Mouse (Mus musculus): Measurements from ENCODE around the gene Elmod1.

Gene Elmod1

DNA sequence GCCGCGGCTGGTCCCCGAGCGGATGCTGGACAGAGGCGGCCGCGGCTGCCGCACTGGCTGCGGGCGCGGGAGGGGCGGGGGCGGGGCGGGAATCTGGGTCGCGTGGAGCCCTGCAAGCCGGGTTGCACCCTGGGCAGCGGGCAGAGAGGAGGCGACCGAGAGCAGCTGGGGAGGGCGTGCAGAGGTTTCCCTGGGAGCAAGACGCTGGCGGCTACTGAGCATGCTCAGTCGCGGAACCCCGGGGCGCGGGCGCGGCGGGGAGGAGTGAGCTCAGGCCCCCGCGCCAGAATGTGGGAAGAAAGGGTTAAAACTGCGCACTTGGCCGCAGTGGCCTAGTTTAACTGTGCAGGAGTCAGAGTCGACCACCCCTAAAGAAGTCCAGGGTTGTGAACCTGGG, at the start of gene Elmod1:
Elmod1 (minus strand) TSS at position 180 of the 397 bp plus-strand sequence.
- in situ Hi-C loops (cut with MboI, MseI) = loop anchor here (25.0 kb wide), 1 partner anchor 687 kb away; the partner anchor contains the start of gene Acsbg1

- in situ Hi-C loops (cut with MboI, MseI) = no loop called here
Observed at GRCm38 (mm10) chr9:54022795-54023194, 47.7 kb upstream of the Elmod1 start.

GRCm38 (mm10) chr9:53994528-53994927, 19.4 kb upstream of the Elmod1 start:
- in situ Hi-C loops (cut with MboI, MseI) = loop anchor here (5.0 to 25.0 kb wide), 2 partner anchors 343 to 668 kb away; partner anchors contain the start of gene Acsbg1

- in situ Hi-C loops (cut with MboI, MseI) = loop anchor here (5.0 to 25.0 kb wide), 2 partner anchors 345 to 670 kb away; partner anchors contain the start of gene Acsbg1
Observed at GRCm38 (mm10) chr9:53992567-53992966, 17.5 kb upstream of the Elmod1 start.

DNA sequence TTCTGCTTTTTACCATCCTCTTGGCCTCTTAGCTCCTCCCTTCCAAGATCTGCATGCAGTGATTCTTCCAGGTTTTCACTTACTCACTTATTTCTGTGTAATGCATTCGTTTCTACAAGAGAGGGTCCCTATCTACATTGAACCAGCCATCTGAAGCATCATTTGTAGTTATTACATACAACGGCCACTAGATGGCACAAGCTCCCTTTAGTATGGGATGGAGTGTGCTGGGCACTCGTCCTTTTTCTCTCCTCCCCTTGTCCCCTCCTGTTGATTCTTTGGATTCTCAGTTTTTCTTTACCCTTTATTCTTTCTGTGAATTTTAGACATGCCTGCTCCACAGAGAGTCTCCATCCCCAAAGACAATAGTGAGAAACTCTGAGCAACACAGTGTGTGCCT, 15.8 kb upstream of the Elmod1 start:
- in situ Hi-C loops (cut with MboI, MseI) = loop anchor here (5.0 to 25.0 kb wide), 2 partner anchors 346 to 671 kb away; partner anchors contain the start of gene Acsbg1

- in situ Hi-C loops (cut with MboI, MseI) = loop anchor here (25.0 kb wide), 1 partner anchor 675 kb away; the partner anchor contains the start of gene Acsbg1
Observed at GRCm38 (mm10) chr9:53986972-53987371, 11.9 kb upstream of the Elmod1 start.

GRCm38 (mm10) chr9:53984868-53985267, 9.8 kb upstream of the Elmod1 start:
- in situ Hi-C loops (cut with MboI, MseI) = loop anchor here (25.0 kb wide), 1 partner anchor 677 kb away; the partner anchor contains the start of gene Acsbg1

DNA sequence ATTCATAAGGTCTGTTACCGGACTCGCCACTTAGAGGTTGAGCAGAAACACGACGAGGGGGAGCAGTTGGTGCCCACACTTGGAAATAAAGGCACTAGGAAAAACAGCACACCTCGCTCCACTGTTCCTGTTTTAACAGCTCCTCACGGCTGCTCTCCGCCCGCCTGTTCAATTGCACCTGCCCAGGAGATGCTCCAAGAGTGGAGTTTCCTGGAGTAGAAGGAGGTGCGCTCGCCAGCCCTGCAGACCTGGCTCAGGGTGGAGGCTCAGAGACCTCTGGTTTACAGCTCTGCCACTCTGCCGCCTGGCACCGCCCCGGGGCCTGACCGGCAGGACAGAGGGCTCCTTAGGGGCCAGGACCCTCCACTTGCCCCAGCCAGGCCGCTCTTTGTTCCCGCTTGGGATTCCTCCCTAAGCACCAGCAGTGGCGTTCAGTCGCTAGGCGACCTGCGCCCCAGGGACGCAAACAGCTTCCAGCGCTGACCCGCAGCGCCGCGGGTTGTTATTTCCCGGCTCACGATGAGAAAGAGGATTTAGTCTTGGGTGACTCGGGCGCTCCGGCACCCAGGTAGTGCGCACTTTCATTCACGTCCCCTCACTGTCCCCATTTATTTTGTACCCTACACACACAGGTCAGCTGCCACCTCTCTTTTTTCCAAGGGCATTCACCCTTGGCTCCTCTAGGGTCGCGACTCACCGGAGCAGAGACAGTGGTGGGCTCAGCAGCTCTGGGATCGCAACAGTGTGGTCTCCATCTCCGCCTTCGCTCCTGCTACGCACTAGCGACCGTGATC, 576 bp downstream of the Elmod1 start:
- in situ Hi-C loops (cut with MboI, MseI) = loop anchor here (25.0 kb wide), 1 partner anchor 688 kb away; the partner anchor contains the start of gene Acsbg1

GRCm38 (mm10) chr9:53973929-53974327, 1.2 kb downstream of the Elmod1 start:
- in situ Hi-C loops (cut with MboI, MseI) = no loop called here

DNA sequence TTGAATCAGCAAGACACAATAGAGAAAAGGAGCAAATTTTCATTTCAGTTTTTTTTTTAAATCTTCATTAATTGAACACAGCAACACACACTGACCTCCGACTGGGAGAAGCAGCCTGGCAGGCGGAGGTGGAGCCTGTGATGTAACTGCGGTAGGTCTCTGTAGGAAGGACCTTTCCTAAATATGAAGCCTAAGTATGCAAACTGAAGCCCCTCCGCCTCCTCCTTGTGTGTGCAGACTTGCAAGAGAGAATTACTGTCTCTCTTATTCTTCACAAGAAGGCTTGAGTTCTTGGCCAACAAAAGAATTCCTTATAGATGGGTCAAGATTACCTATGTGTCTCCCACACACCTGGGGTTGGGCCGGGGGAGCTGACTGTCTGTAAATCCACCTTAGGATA, 1.9 kb downstream of the Elmod1 start:
- in situ Hi-C loops (cut with MboI, MseI) = no loop called here

- in situ Hi-C loops (cut with MboI, MseI) = no loop called here
Observed at GRCm38 (mm10) chr9:53972358-53972757, 2.7 kb downstream of the Elmod1 start.

- in situ Hi-C loops (cut with MboI, MseI) = no loop called here
Observed at GRCm38 (mm10) chr9:53967610-53968368, 7.3 kb downstream of the Elmod1 start.

DNA sequence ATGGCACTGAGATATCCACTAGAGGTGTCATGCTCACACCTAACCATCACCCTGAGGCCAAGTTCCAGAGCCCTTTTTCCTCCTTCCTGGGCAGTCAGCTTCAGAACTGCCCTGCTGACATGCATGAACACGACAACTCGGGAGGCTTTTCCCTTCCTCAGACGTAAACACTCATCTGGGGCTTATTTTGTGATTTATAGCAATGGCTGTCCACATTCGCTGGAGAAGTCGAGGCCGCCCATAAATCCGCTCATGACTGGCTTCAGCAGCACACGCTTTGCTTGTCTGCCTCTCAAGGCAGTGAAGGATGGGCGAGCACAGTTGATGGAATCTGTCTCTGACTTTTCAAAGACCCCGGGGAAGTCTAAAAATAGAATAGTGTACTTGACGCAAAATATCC, 18.1 kb downstream of the Elmod1 start:
- in situ Hi-C loops (cut with MboI, MseI) = no loop called here

GRCm38 (mm10) chr9:53954853-53955252, 20.2 kb downstream of the Elmod1 start:
- in situ Hi-C loops (cut with MboI, MseI) = no loop called here

DNA sequence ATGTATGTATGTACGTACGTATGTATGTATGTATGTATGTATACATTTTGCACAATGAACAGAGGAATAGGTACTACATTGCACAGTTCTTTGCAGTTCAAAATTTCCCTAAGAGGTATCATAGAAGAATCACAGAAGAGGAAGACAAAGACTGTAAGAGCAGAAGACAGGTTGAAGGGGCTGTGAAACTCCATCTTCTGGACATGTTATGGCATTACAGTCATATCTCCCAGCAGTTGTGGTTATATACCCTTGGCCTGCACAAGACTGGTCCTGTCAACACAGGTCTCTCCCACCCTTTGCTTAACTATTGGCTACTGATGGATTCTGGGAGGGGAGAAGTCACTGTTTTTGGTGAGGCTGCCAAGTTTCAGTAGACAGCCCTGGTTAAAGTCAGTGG, 27.6 kb downstream of the Elmod1 start:
- in situ Hi-C loops (cut with MboI, MseI) = no loop called here

DNA sequence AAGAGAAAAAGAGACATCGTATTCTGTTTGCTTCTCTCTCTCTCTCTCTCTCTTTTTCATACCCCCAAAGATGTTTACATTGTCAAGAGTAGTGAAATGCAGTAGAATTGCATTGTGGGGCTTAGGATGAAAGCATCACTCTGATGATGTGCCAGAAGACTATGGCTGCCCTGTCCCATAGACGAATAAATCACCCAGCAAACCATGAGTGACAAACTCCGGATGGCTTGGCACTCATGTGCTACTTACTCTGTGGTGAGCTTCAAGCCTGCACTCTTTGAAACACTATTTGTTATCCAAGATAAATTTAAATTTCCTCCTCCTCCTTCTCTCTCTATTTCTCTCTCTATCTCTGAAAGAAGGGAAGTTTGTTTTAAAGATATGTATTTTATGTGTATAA, 36.5 kb downstream of the Elmod1 start:
- in situ Hi-C loops (cut with MboI, MseI) = no loop called here

GRCm38 (mm10) chr9:53934179-53934578, 40.9 kb downstream of the Elmod1 start:
- in situ Hi-C loops (cut with MboI, MseI) = no loop called here

DNA sequence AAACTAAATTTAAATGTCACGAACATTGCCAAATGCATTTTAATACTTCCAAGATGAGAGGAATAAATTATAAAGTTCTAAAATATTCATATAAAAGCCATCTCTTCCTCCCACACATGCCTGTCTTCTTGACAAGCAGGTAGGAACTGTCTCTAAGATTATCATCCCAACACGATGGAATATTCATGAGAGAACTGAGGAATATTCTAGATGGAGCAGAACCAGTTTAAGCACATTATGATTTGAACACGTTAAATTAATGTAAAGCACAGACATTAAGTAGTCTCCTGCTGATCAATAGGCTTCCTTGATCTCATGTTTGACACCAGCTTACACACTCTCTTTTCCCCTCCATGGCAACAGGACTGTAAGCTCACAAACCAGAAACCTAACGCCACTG, 41.7 kb downstream of the Elmod1 start:
- in situ Hi-C loops (cut with MboI, MseI) = no loop called here

- in situ Hi-C loops (cut with MboI, MseI) = no loop called here
Observed at GRCm38 (mm10) chr9:53930906-53931305, 44.2 kb downstream of the Elmod1 start.

DNA sequence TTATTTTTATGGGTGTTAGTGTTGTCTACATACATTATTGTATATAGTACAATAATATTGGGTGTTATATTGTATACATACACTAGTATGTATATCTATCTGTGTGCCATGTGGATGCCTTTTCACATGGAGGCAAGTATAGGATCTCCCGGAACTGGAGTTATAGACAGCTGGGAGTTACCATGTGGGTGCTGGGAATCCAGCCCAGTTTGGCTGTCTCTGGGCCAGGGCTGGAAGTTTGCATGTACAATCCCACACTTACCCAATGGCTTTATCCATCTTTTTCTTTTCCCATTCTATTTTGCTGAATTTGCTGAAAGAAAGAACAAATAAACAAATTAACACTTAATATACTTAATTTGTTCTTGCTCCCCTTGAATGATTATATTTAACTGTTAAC, 54.0 kb downstream of the Elmod1 start:
- in situ Hi-C loops (cut with MboI, MseI) = no loop called here

GRCm38 (mm10) chr9:53915929-53916721, 59.0 kb downstream of the Elmod1 start:
- in situ Hi-C loops (cut with MboI, MseI) = no loop called here
